Mouse (Mus musculus) thymus, adult 2 months (tissue): Measurements from ENCODE around the gene Sycp2.

Experiments used
- CTCF ChIP-seq: fragments of 200-500 bp; IDR thresholded peaks from 2 replicates; pipeline ENCODE4 v1.5.1; 2012; ENCODE audit warnings: mild to moderate bottlenecking, control low read depth, low read length, moderate library complexity, borderline replicate concordance; ENCODE audit not compliant: control insufficient read depth, poor library complexity, insufficient read depth; ENCODE audit errors: extremely low read depth
- POLR2A ChIP-seq: fragments of 200-500 bp; IDR thresholded peaks from 2 replicates; pipeline ENCODE4 v1.6.1; 2012; ENCODE audit warnings: mild to moderate bottlenecking, low read length, control low read depth, moderate library complexity; ENCODE audit not compliant: control insufficient read depth, poor library complexity, insufficient read depth; ENCODE audit errors: extremely low read depth

- TF ChIP-seq CTCF: no peak
- no peak for TF ChIP-seq POLR2A
Measured at GRCm38 (mm10) chr2:178413481-178414260, 6.2 kb upstream of the Sycp2 start.
